11 mouse cellular contexts compared by ENCODE assay signal in genomic region chr15:101197497-101198179, GRCm38 (mm10). TPM values are rescaled to one million over a fixed set of nuclear protein-coding genes. Genes with fewer than 3 reads are reported as not detected.
A peak's percentile ranks its signal among the peaks of the same experiment; 100 is the strongest.
DNase-seq lines count a peak whose midpoint lies in the region; ATAC-seq lines count a peak whose summit lies in the region.
"Had no signal": no experiment of that assay in that cellular context is flagged by ENCODE, and none has a peak within 500 bp of the region (broad histone marks: within the 10 kb centered on the region; RNA-seq: fewer than 3 reads in every experiment).

No protein-coding gene starts in this region.

- H3K4me3 ChIP-seq in hindbrain, embryonic 15.5 days: no peak overlapping the region
- no peak overlapping the region for H3K4me3 ChIP-seq in hindbrain, embryonic 11.5 days (ENCODE audit: low read depth, low read length)
- H3K4me3 ChIP-seq in neural tube, embryonic 13.5 days: no peak overlapping the region
- no peak overlapping the region for H3K4me3 ChIP-seq in neural tube, embryonic 15.5 days (replicated peaks)
- no peak overlapping the region for H3K4me3 ChIP-seq in kidney, embryonic 16.5 days (ENCODE audit: low read length)
- H3K4me3 ChIP-seq in stomach, embryonic 16.5 days (replicated peaks; ENCODE audit: low read length): no peak overlapping the region
- H3K4me3 ChIP-seq: embryonic facial prominence, embryonic 15.5 days; heart, embryonic 12.5 days; liver, embryonic 13.5 days had no signal

- 90% methylated on average over 15 of the region's 15 CpGs for whole genome bisulfite sequencing in hindbrain, embryonic 15.5 days
- 91% methylated on average over 15 of the region's 15 CpGs for WGBS in hindbrain, embryonic 11.5 days
- WGBS in neural tube, embryonic 13.5 days: 86% methylated on average over 15 of the region's 15 CpGs
- 88% methylated on average over 15 of the region's 15 CpGs for WGBS in neural tube, embryonic 15.5 days
- 70% methylated on average over 15 of the region's 15 CpGs for WGBS in kidney, embryonic 16.5 days
- WGBS in stomach, embryonic 16.5 days: 83% methylated on average over 15 of the region's 15 CpGs

- H3K4me1 ChIP-seq in hindbrain, embryonic 15.5 days (replicated peaks): no peaks in the 10 kb centered on the region
- H3K4me1 ChIP-seq in hindbrain, embryonic 11.5 days (replicated peaks; ENCODE audit: control insufficient read depth, insufficient read depth, low read length): no peaks in the 10 kb centered on the region
- H3K4me1 ChIP-seq in neural tube, embryonic 13.5 days (replicated peaks): peaks cover 7% of the 10 kb centered on the region
- peaks cover 15% of the 10 kb centered on the region for H3K4me1 ChIP-seq in neural tube, embryonic 15.5 days
- peaks cover 53% of the 10 kb centered on the region for H3K4me1 ChIP-seq in kidney, embryonic 16.5 days (ENCODE audit: insufficient read depth, low read length)
- H3K4me1 ChIP-seq in stomach, embryonic 16.5 days (ENCODE audit: control insufficient read depth, insufficient read depth, low read length): 0 out of 2 replicates have a peak, but pooled peaks cover 6% of the 10 kb centered on the region

- H3K9ac ChIP-seq in hindbrain, embryonic 15.5 days: no peak overlapping the region
- H3K9ac ChIP-seq in hindbrain, embryonic 11.5 days (ENCODE audit: low read depth, low read length): no peak overlapping the region
- H3K9ac ChIP-seq in neural tube, embryonic 13.5 days: 0 out of 2 replicates have a peak overlapping the region, but pooled peaks have one; percentile 3
- no peak overlapping the region for H3K9ac ChIP-seq in neural tube, embryonic 15.5 days (replicated peaks)
- H3K9ac ChIP-seq in kidney, embryonic 16.5 days (replicated peaks; ENCODE audit: low read length): 0 out of 2 replicates have a peak overlapping the region, but pooled peaks have one; percentile 13
- no peak overlapping the region for H3K9ac ChIP-seq in stomach, embryonic 16.5 days (ENCODE audit: low read length)
- H3K9ac ChIP-seq: embryonic facial prominence, embryonic 15.5 days; heart, embryonic 12.5 days; liver, embryonic 13.5 days had no signal

- DNase-seq in hindbrain, embryonic 11.5 days (ENCODE audit: low spot score): no peak
- no peak for DNase-seq in left cerebral cortex, postnatal 36 days (ENCODE audit: low spot score in 2 of 2)
- DNase-seq in right cerebral cortex, postnatal 4 days: no peak
- DNase-seq: liver, embryonic 13.5 days had no signal

- intact Hi-C loops in left cerebral cortex, postnatal 36 days (cut with DNase I): no loop called here

- no peaks in the 10 kb centered on the region for H3K9me3 ChIP-seq in hindbrain, embryonic 15.5 days
- H3K9me3 ChIP-seq in hindbrain, embryonic 11.5 days (ENCODE audit: control insufficient read depth, low read length): no peaks in the 10 kb centered on the region
- no peaks in the 10 kb centered on the region for H3K9me3 ChIP-seq in neural tube, embryonic 13.5 days
- no peaks in the 10 kb centered on the region for H3K9me3 ChIP-seq in neural tube, embryonic 15.5 days (replicated peaks)
- H3K9me3 ChIP-seq in kidney, embryonic 16.5 days (ENCODE audit: low read length): no peaks in the 10 kb centered on the region
- 0 out of 2 replicates have a peak, but pooled peaks cover 3% of the 10 kb centered on the region for H3K9me3 ChIP-seq in stomach, embryonic 16.5 days (replicated peaks; ENCODE audit: control insufficient read depth, low read length)
- H3K9me3 ChIP-seq: embryonic facial prominence, embryonic 15.5 days; liver, embryonic 13.5 days had no signal

- H3K36me3 ChIP-seq in hindbrain, embryonic 15.5 days: peaks cover 69% of the 10 kb centered on the region
- H3K36me3 ChIP-seq in hindbrain, embryonic 11.5 days (ENCODE audit: control insufficient read depth, insufficient read depth, low read length): peaks cover 32% of the 10 kb centered on the region
- H3K36me3 ChIP-seq in neural tube, embryonic 13.5 days: peaks cover 82% of the 10 kb centered on the region
- peaks cover 73% of the 10 kb centered on the region for H3K36me3 ChIP-seq in neural tube, embryonic 15.5 days
- peaks cover 58% of the 10 kb centered on the region for H3K36me3 ChIP-seq in kidney, embryonic 16.5 days (ENCODE audit: insufficient read depth, low read length)
- H3K36me3 ChIP-seq in stomach, embryonic 16.5 days (ENCODE audit: control insufficient read depth, insufficient read depth, low read length): peaks cover 31% of the 10 kb centered on the region

- no peak overlapping the region for H3K27ac ChIP-seq in hindbrain, embryonic 15.5 days (replicated peaks)
- no peak overlapping the region for H3K27ac ChIP-seq in hindbrain, embryonic 11.5 days (ENCODE audit: low read depth, low read length)
- H3K27ac ChIP-seq in neural tube, embryonic 13.5 days (replicated peaks): no peak overlapping the region
- H3K27ac ChIP-seq in neural tube, embryonic 15.5 days (replicated peaks): no peak overlapping the region
- peak overlapping the region; percentile 82 for H3K27ac ChIP-seq in kidney, embryonic 16.5 days (ENCODE audit: low read length)
- no peak overlapping the region; the same call in 1 of the 2 replicates for H3K27ac ChIP-seq in stomach, embryonic 16.5 days (ENCODE audit: low read length)
- H3K27ac ChIP-seq: embryonic facial prominence, embryonic 15.5 days; liver, embryonic 13.5 days had no signal

- H3K4me2 ChIP-seq in hindbrain, embryonic 15.5 days: no peak overlapping the region
- H3K4me2 ChIP-seq in hindbrain, embryonic 11.5 days (replicated peaks; ENCODE audit: low read depth, low read length): no peak overlapping the region
- H3K4me2 ChIP-seq in neural tube, embryonic 13.5 days: no peak overlapping the region
- no peak overlapping the region for H3K4me2 ChIP-seq in neural tube, embryonic 15.5 days
- H3K4me2 ChIP-seq in kidney, embryonic 16.5 days (replicated peaks; ENCODE audit: low read depth, low read length): no peak overlapping the region
- H3K4me2 ChIP-seq in stomach, embryonic 16.5 days (ENCODE audit: low read depth, low read length): no peak overlapping the region
- H3K4me2 ChIP-seq: embryonic facial prominence, embryonic 15.5 days; heart, embryonic 12.5 days; liver, embryonic 13.5 days had no signal

- ATAC-seq in hindbrain, embryonic 15.5 days (ENCODE audit: low FRiP score, low read depth): peak; percentile 16; the same call in 1 of the 2 replicates
- no peak for ATAC-seq in hindbrain, embryonic 11.5 days (ENCODE audit: low FRiP score)
- ATAC-seq in neural tube, embryonic 13.5 days (ENCODE audit: low read depth): 0 out of 2 replicates have a peak, but pooled peaks have one; percentile 5
- ATAC-seq in neural tube, embryonic 15.5 days (ENCODE audit: low FRiP score): no peak
- ATAC-seq in kidney, embryonic 16.5 days (ENCODE audit: low FRiP score, low TSS enrichment): peak; percentile 17; the same call in 1 of the 2 replicates
- peak; percentile 24; the same call in 1 of the 2 replicates for ATAC-seq in stomach, embryonic 16.5 days (ENCODE audit: insufficient read depth, low FRiP score)

- H3K27me3 ChIP-seq in hindbrain, embryonic 15.5 days: no peaks in the 10 kb centered on the region
- no peaks in the 10 kb centered on the region for H3K27me3 ChIP-seq in hindbrain, embryonic 11.5 days (ENCODE audit: control insufficient read depth, insufficient read depth, low read length)
- H3K27me3 ChIP-seq in neural tube, embryonic 13.5 days: no peaks in the 10 kb centered on the region
- no peaks in the 10 kb centered on the region for H3K27me3 ChIP-seq in neural tube, embryonic 15.5 days (replicated peaks)
- no peaks in the 10 kb centered on the region for H3K27me3 ChIP-seq in kidney, embryonic 16.5 days (ENCODE audit: insufficient read depth, low read length)
- H3K27me3 ChIP-seq in stomach, embryonic 16.5 days (ENCODE audit: control insufficient read depth, insufficient read depth, low read length): no peaks in the 10 kb centered on the region
- H3K27me3 ChIP-seq: embryonic facial prominence, embryonic 15.5 days; heart, embryonic 12.5 days; liver, embryonic 13.5 days had no signal

RNA-seq across cellular contexts. Expression of gene Acvr1b, which starts 23.8 kb away (rescaled TPM):
- polyA plus RNA-seq in hindbrain, embryonic 15.5 days (2015; fragmentation: Nextera tagmentation; extraction: Ambion mirVana): 21.7 and 24.1 TPM in 2 replicates
- 16.2 and 17.1 TPM in 2 replicates for polyA plus RNA-seq in hindbrain, embryonic 11.5 days (2014; fragmentation: Nextera tagmentation; extraction: Ambion mirVana)
- 18.0 and 18.8 TPM in 2 replicates for polyA plus RNA-seq in neural tube, embryonic 13.5 days (2015; fragmentation: Nextera tagmentation; extraction: Ambion mirVana)
- 19.3 and 23.1 TPM in 2 replicates for polyA plus RNA-seq in neural tube, embryonic 15.5 days (2015; fragmentation: Nextera tagmentation; extraction: Ambion mirVana)
- polyA plus RNA-seq in kidney, embryonic 16.5 days (2015; fragmentation: Nextera tagmentation; extraction: Ambion mirVana): 7.4 and 8.8 TPM in 2 replicates
- polyA plus RNA-seq in stomach, embryonic 16.5 days (2015; fragmentation: Nextera tagmentation; extraction: Ambion mirVana): 11.6 and 12.1 TPM in 2 replicates
- 100 to 1,000 TPM; 110 to 118 TPM for total RNA-seq in left cerebral cortex, postnatal 36 days (2021)

RNA-seq across cellular contexts. Expression of gene Grasp, which starts 26.4 kb away (rescaled TPM):
- polyA plus RNA-seq in hindbrain, embryonic 15.5 days (2015; fragmentation: Nextera tagmentation; extraction: Ambion mirVana): 1.9 and 2.4 TPM in 2 replicates
- polyA plus RNA-seq in hindbrain, embryonic 11.5 days (2014; fragmentation: Nextera tagmentation; extraction: Ambion mirVana): 4.5 and 5.0 TPM in 2 replicates
- polyA plus RNA-seq in neural tube, embryonic 13.5 days (2015; fragmentation: Nextera tagmentation; extraction: Ambion mirVana): 4.4 and 4.8 TPM in 2 replicates
- 2.2 and 2.5 TPM in 2 replicates for polyA plus RNA-seq in neural tube, embryonic 15.5 days (2015; fragmentation: Nextera tagmentation; extraction: Ambion mirVana)
- polyA plus RNA-seq in kidney, embryonic 16.5 days (2015; fragmentation: Nextera tagmentation; extraction: Ambion mirVana): 3.2 and 3.4 TPM in 2 replicates
- 2.1 and 2.7 TPM in 2 replicates for polyA plus RNA-seq in stomach, embryonic 16.5 days (2015; fragmentation: Nextera tagmentation; extraction: Ambion mirVana)
- 10 to 100 TPM; 76.3 to 89.5 TPM for total RNA-seq in left cerebral cortex, postnatal 36 days (2021)

RNA-seq across cellular contexts. Expression of gene Nr4a1, which starts 56.4 kb away (rescaled TPM):
- 6.6 and 6.9 TPM in 2 replicates for polyA plus RNA-seq in hindbrain, embryonic 15.5 days (2015; fragmentation: Nextera tagmentation; extraction: Ambion mirVana)
- polyA plus RNA-seq in hindbrain, embryonic 11.5 days (2014; fragmentation: Nextera tagmentation; extraction: Ambion mirVana): 2.2 and 2.9 TPM in 2 replicates
- 6.4 and 7.6 TPM in 2 replicates for polyA plus RNA-seq in neural tube, embryonic 13.5 days (2015; fragmentation: Nextera tagmentation; extraction: Ambion mirVana)
- polyA plus RNA-seq in neural tube, embryonic 15.5 days (2015; fragmentation: Nextera tagmentation; extraction: Ambion mirVana): 7.9 and 10.6 TPM in 2 replicates
- 10.8 and 11.9 TPM in 2 replicates for polyA plus RNA-seq in kidney, embryonic 16.5 days (2015; fragmentation: Nextera tagmentation; extraction: Ambion mirVana)
- polyA plus RNA-seq in stomach, embryonic 16.5 days (2015; fragmentation: Nextera tagmentation; extraction: Ambion mirVana): 12.9 and 13.3 TPM in 2 replicates
- 100 to 1,000 TPM in 1 of 2 experiments, 10 to 100 TPM in 1; 60.5 to 156 TPM for total RNA-seq in left cerebral cortex, postnatal 36 days (2021)

Comparison
In these comparisons a context has a peak if more than half of its experiments do, and no peak if none do; other contexts are left out.
1. ATAC-seq: peak in hindbrain, embryonic 15.5 days (single experiment), neural tube, embryonic 13.5 days (single experiment), kidney, embryonic 16.5 days (single experiment) and stomach, embryonic 16.5 days (single experiment); none in hindbrain, embryonic 11.5 days (single experiment) and neural tube, embryonic 15.5 days (single experiment).
2. H3K9ac ChIP-seq: peak in neural tube, embryonic 13.5 days (single experiment) and kidney, embryonic 16.5 days (single experiment); none in hindbrain, embryonic 15.5 days (single experiment), hindbrain, embryonic 11.5 days (single experiment), neural tube, embryonic 15.5 days (single experiment) and stomach, embryonic 16.5 days (single experiment).